17 mouse cellular contexts compared by ENCODE assay signal in genomic region chr4:27945768-27946167, GRCm38 (mm10).
DNase-seq lines count a peak whose midpoint lies in the region; ATAC-seq lines count a peak whose summit lies in the region.
"Had no signal": no experiment of that assay in that cellular context is flagged by ENCODE, and none has a peak within 500 bp of the region (broad histone marks: within the 10 kb centered on the region; RNA-seq: fewer than 3 reads in every experiment).

No protein-coding gene starts in this region.

- no peak overlapping the region for H3K9ac ChIP-seq in hindbrain, embryonic 16.5 days (ENCODE audit: low read depth, low read length)
- no peak overlapping the region for H3K9ac ChIP-seq in midbrain, embryonic 11.5 days (ENCODE audit: low read length)
- H3K9ac ChIP-seq in midbrain, embryonic 13.5 days (replicated peaks) = no peak overlapping the region
- H3K9ac ChIP-seq: embryonic facial prominence, embryonic 12.5 days; forebrain, embryonic 12.5 days had no signal

- WGBS in hindbrain, embryonic 10.5 days = 72% methylated on average over 1 of the region's 1 CpGs
- 61% methylated on average over 1 of the region's 1 CpGs for WGBS in hindbrain, embryonic 16.5 days
- WGBS in midbrain, embryonic 11.5 days = 80% methylated on average over 1 of the region's 1 CpGs
- WGBS in midbrain, embryonic 13.5 days = 36% methylated on average over 1 of the region's 1 CpGs

- peak overlapping the region; percentile 50; the same call in 1 of the 2 replicates for H3K27ac ChIP-seq in hindbrain, embryonic 10.5 days
- H3K27ac ChIP-seq in hindbrain, embryonic 16.5 days (ENCODE audit: low read depth, low read length) = no peak overlapping the region
- H3K27ac ChIP-seq in midbrain, embryonic 11.5 days (ENCODE audit: low read depth, low read length) = no peak overlapping the region
- H3K27ac ChIP-seq in midbrain, embryonic 13.5 days = no peak overlapping the region
- H3K27ac ChIP-seq: embryonic facial prominence, embryonic 10.5 days; embryonic facial prominence, embryonic 12.5 days; forebrain, embryonic 12.5 days had no signal

- intact Hi-C loops in gastrocnemius, postnatal 36 days (cut with DNase I) = no loop called here

- no peaks in the 10 kb centered on the region for H3K36me3 ChIP-seq in hindbrain, embryonic 10.5 days
- no peaks in the 10 kb centered on the region for H3K36me3 ChIP-seq in hindbrain, embryonic 16.5 days (ENCODE audit: control insufficient read depth, insufficient read depth, low read length)
- H3K36me3 ChIP-seq in midbrain, embryonic 11.5 days (ENCODE audit: control insufficient read depth, insufficient read depth, low read length) = no peaks in the 10 kb centered on the region
- no peaks in the 10 kb centered on the region for H3K36me3 ChIP-seq in midbrain, embryonic 13.5 days
- H3K36me3 ChIP-seq: embryonic facial prominence, embryonic 10.5 days; embryonic facial prominence, embryonic 12.5 days; forebrain, embryonic 12.5 days had no signal

- H3K4me2 ChIP-seq in hindbrain, embryonic 16.5 days (ENCODE audit: low read length) = no peak overlapping the region
- no peak overlapping the region for H3K4me2 ChIP-seq in midbrain, embryonic 11.5 days
- no peak overlapping the region for H3K4me2 ChIP-seq in midbrain, embryonic 13.5 days (replicated peaks)
- H3K4me2 ChIP-seq: embryonic facial prominence, embryonic 12.5 days; forebrain, embryonic 12.5 days had no signal

- peaks cover 27% of the 10 kb centered on the region for H3K4me1 ChIP-seq in hindbrain, embryonic 10.5 days (replicated peaks)
- H3K4me1 ChIP-seq in hindbrain, embryonic 16.5 days (ENCODE audit: control insufficient read depth, insufficient read depth, low read depth, low read length) = no peaks in the 10 kb centered on the region
- peaks cover 7% of the 10 kb centered on the region for H3K4me1 ChIP-seq in midbrain, embryonic 11.5 days (ENCODE audit: control insufficient read depth, insufficient read depth, low read length)
- peaks cover 8% of the 10 kb centered on the region; the same call in 1 of the 2 replicates for H3K4me1 ChIP-seq in midbrain, embryonic 13.5 days (replicated peaks)
- H3K4me1 ChIP-seq: embryonic facial prominence, embryonic 10.5 days; embryonic facial prominence, embryonic 12.5 days had no signal

- DNase-seq in hindbrain, embryonic 10.5 days (ENCODE audit: low spot score) = no peak
- peak; percentile 81 for DNase-seq in midbrain, embryonic 11.5 days (ENCODE audit: low spot score, missing footprints)
- DNase-seq in brain, embryonic 18.5 days (ENCODE audit: low read depth, low spot score) = peak; percentile 14
- no peak for DNase-seq in gastrocnemius, postnatal 36 days
- DNase-seq: adrenal gland, adult 2 months; adrenal gland, postnatal 10 days; adrenal gland, postnatal 25 days; cerebellum, adult 11-12 months; cerebellum, adult 2 months; cerebellum, adult 9-10 months; cerebellum, postnatal 10 days; cerebellum, postnatal 25 days had no signal

- no peaks in the 10 kb centered on the region for H3K27me3 ChIP-seq in hindbrain, embryonic 10.5 days (ENCODE audit: insufficient read depth, poor library complexity, severe bottlenecking)
- H3K27me3 ChIP-seq in hindbrain, embryonic 16.5 days (replicated peaks; ENCODE audit: control insufficient read depth, insufficient read depth, low read length) = no peaks in the 10 kb centered on the region
- no peaks in the 10 kb centered on the region for H3K27me3 ChIP-seq in midbrain, embryonic 11.5 days (ENCODE audit: control insufficient read depth, insufficient read depth, low read length)
- H3K27me3 ChIP-seq in midbrain, embryonic 13.5 days = peaks cover 13% of the 10 kb centered on the region
- H3K27me3 ChIP-seq: embryonic facial prominence, embryonic 12.5 days; forebrain, embryonic 12.5 days had no signal

- no peak overlapping the region for H3K4me3 ChIP-seq in hindbrain, embryonic 10.5 days
- H3K4me3 ChIP-seq in hindbrain, embryonic 16.5 days (ENCODE audit: low read length) = no peak overlapping the region
- H3K4me3 ChIP-seq in midbrain, embryonic 11.5 days (ENCODE audit: low read depth, low read length) = no peak overlapping the region
- no peak overlapping the region for H3K4me3 ChIP-seq in midbrain, embryonic 13.5 days (replicated peaks)
- H3K4me3 ChIP-seq: embryonic facial prominence, embryonic 10.5 days; embryonic facial prominence, embryonic 12.5 days; forebrain, embryonic 12.5 days had no signal

- no peaks in the 10 kb centered on the region for H3K9me3 ChIP-seq in hindbrain, embryonic 10.5 days
- no peaks in the 10 kb centered on the region for H3K9me3 ChIP-seq in hindbrain, embryonic 16.5 days (ENCODE audit: control insufficient read depth, low read length)
- H3K9me3 ChIP-seq in midbrain, embryonic 11.5 days (ENCODE audit: control insufficient read depth, low read length) = no peaks in the 10 kb centered on the region
- no peaks in the 10 kb centered on the region for H3K9me3 ChIP-seq in midbrain, embryonic 13.5 days
- H3K9me3 ChIP-seq: embryonic facial prominence, embryonic 10.5 days; embryonic facial prominence, embryonic 12.5 days; forebrain, embryonic 12.5 days had no signal

- ATAC-seq in hindbrain, embryonic 16.5 days = no peak
- peak; percentile 51; the same call in 1 of the 2 replicates for ATAC-seq in midbrain, embryonic 11.5 days (ENCODE audit: low FRiP score)
- no peak for ATAC-seq in midbrain, embryonic 13.5 days

Comparison
In these comparisons a context has a peak if more than half of its experiments do, and no peak if none do; other contexts are left out.
1. DNase-seq: peak in midbrain, embryonic 11.5 days (single experiment) and brain, embryonic 18.5 days (single experiment); none in hindbrain, embryonic 10.5 days (single experiment) and gastrocnemius, postnatal 36 days (0 of 2).